Comparison of ENCODE assay signal across 8 mouse cellular contexts in the genomic region with DNA sequence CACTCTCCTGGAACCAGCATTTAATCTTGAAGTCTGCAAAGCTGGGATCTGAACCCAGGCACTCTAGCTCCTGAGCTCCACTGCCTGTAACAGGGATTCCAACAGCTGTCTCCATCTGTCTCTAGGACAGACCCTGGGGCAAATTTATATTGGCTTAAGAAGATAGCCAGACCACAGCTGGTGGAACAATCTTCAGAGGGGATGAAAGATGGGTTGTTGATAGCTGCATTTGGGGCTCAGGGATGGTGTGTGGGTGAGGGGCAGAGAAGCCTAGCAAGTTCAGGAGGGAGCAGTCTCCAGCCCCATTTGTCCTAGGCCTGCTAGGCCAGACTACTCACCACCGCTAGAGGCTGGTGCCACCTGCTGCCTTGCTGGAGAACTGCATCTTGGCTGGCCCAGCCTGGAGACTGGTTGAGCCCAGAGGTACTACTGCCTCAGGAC.
DNase-seq lines count a peak whose midpoint lies in the region; ATAC-seq and TF ChIP-seq lines count a peak whose summit lies in the region.

No protein-coding gene starts in this region.

- no peak overlapping the region for H3K4me2 ChIP-seq in hindbrain, embryonic 13.5 days
- no peak overlapping the region for H3K4me2 ChIP-seq in lung, embryonic 16.5 days (ENCODE audit: low read depth, low read length)

- H3K36me3 ChIP-seq in hindbrain, embryonic 13.5 days: no peaks in the 10 kb centered on the region
- no peaks in the 10 kb centered on the region for H3K36me3 ChIP-seq in lung, embryonic 16.5 days (ENCODE audit: control insufficient read depth, insufficient read depth, low read length)
- H3K36me3 ChIP-seq in thymus, adult 2 months (ENCODE audit: control insufficient read depth, insufficient read depth, low read length): no peaks in the 10 kb centered on the region

- H3K4me1 ChIP-seq in hindbrain, embryonic 13.5 days (replicated peaks): peaks cover 75% of the 10 kb centered on the region
- peaks cover 31% of the 10 kb centered on the region for H3K4me1 ChIP-seq in lung, embryonic 16.5 days (replicated peaks; ENCODE audit: control insufficient read depth, insufficient read depth, low read length)
- 0 out of 2 replicates have a peak, but pooled peaks cover 4% of the 10 kb centered on the region for H3K4me1 ChIP-seq in thymus, adult 2 months (replicated peaks; ENCODE audit: control insufficient read depth, insufficient read depth, low read length)

- 0% methylated on average over 1 of the region's 1 CpGs for WGBS in hindbrain, embryonic 13.5 days
- WGBS in lung, embryonic 16.5 days: 0% methylated on average over 1 of the region's 1 CpGs
- 5% methylated on average over 1 of the region's 1 CpGs for WGBS in thymus, adult 2 months

- TF ChIP-seq CTCF in thymus, adult 2 months (IDR thresholded peaks at IDR 0.05; ENCODE audit: borderline replicate concordance, control insufficient read depth, extremely low read depth, insufficient read depth, low read length, poor library complexity): peak; percentile 93

- peak overlapping the region; percentile 15; the same call in 1 of the 2 replicates for H3K9ac ChIP-seq in hindbrain, embryonic 13.5 days
- H3K9ac ChIP-seq in lung, embryonic 16.5 days (ENCODE audit: low read length): no peak overlapping the region

- DNase-seq in MN1 (ENCODE audit: low spot score): peak; percentile 74
- peak; percentile 87 for DNase-seq in cerebellum, adult 9-11 months
- peak; percentile 81 to 86 for DNase-seq in frontal cortex, postnatal 36 days (ENCODE audit: low spot score in 2 of 2)
- peak; percentile 82 to 83 for DNase-seq in layer of hippocampus, postnatal 14 days (ENCODE audit: low spot score in 2 of 2)
- peak; percentile 58 for DNase-seq in ovary, adult 18-20 months (ENCODE audit: low spot score)
- DNase-seq in thymus, adult 2 months: peak; percentile 87

- ATAC-seq in hindbrain, embryonic 13.5 days (ENCODE audit: low FRiP score): peak; percentile 70
- ATAC-seq in lung, embryonic 16.5 days (ENCODE audit: low read depth): peak; percentile 88

- H3K4me3 ChIP-seq in hindbrain, embryonic 13.5 days: no peak overlapping the region
- H3K4me3 ChIP-seq in lung, embryonic 16.5 days (ENCODE audit: low read length): no peak overlapping the region
- H3K4me3 ChIP-seq in thymus, adult 2 months (ENCODE audit: control insufficient read depth, insufficient read depth, low read length): no peak overlapping the region

- TF ChIP-seq POLR2A in thymus, adult 2 months (IDR thresholded peaks at IDR 0.05; ENCODE audit: control insufficient read depth, extremely low read depth, insufficient read depth, low read length, poor library complexity): no peak

- H3K27me3 ChIP-seq in hindbrain, embryonic 13.5 days: no peaks in the 10 kb centered on the region
- no peaks in the 10 kb centered on the region for H3K27me3 ChIP-seq in lung, embryonic 16.5 days (ENCODE audit: control insufficient read depth, insufficient read depth, low read depth, low read length)
- no peaks in the 10 kb centered on the region for H3K27me3 ChIP-seq in thymus, adult 2 months (ENCODE audit: control insufficient read depth, insufficient read depth, low read length)

- peak overlapping the region; percentile 69; the same call in 1 of the 2 replicates for H3K27ac ChIP-seq in hindbrain, embryonic 13.5 days
- peak overlapping the region; percentile 40 for H3K27ac ChIP-seq in lung, embryonic 16.5 days (ENCODE audit: low read length)
- no peak overlapping the region for H3K27ac ChIP-seq in thymus, adult 2 months (ENCODE audit: control insufficient read depth, insufficient read depth, low read length)

- no peaks in the 10 kb centered on the region for H3K9me3 ChIP-seq in hindbrain, embryonic 13.5 days
- no peaks in the 10 kb centered on the region for H3K9me3 ChIP-seq in lung, embryonic 16.5 days (ENCODE audit: control insufficient read depth, low read length)
